Mouse (Mus musculus) frontal cortex, postnatal 14 days (tissue): ENCODE results near the gene Hoxb7.

Source experiments
- DNase-seq, 2 experiments: peaks; one replicate each; pipeline ENCODE4 v3.0.0; 2022; ENCODE audit warnings: low spot score in 2 of 2

Hoxb7 gene

GRCm38 (mm10) chr11:96285771-96286738 is at the start of gene Hoxb7:
TSS of gene Hoxb7 (plus strand) at chr11:96286623.
- DNase-seq, result no peak

- peak in 1 of 2 experiments; percentile 31 for DNase-seq
Measured at GRCm38 (mm10) chr11:96240211-96240610, 46.2 kb upstream of the Hoxb7 start.

GRCm38 (mm10) chr11:96250901-96251300 is 35.5 kb upstream of the Hoxb7 start:
- DNase-seq, result no peak

- DNase-seq, result no peak
Measured at GRCm38 (mm10) chr11:96251480-96252031, 34.9 kb upstream of the Hoxb7 start.

- no peak for DNase-seq
Measured at GRCm38 (mm10) chr11:96252541-96253120, 33.8 kb upstream of the Hoxb7 start.

GRCm38 (mm10) chr11:96254221-96254620 is 32.2 kb upstream of the Hoxb7 start:
- DNase-seq, result no peak

- no peak for DNase-seq
Measured at GRCm38 (mm10) chr11:96255111-96255995, 31.1 kb upstream of the Hoxb7 start.

GRCm38 (mm10) chr11:96255996-96256445 is 30.4 kb upstream of the Hoxb7 start:
- DNase-seq, result no peak

GRCm38 (mm10) chr11:96257141-96257540 is 29.3 kb upstream of the Hoxb7 start:
- DNase-seq, result no peak

GRCm38 (mm10) chr11:96259038-96259437 is 27.4 kb upstream of the Hoxb7 start:
- no peak for DNase-seq

GRCm38 (mm10) chr11:96259511-96259910 is 26.9 kb upstream of the Hoxb7 start:
- DNase-seq, result no peak

GRCm38 (mm10) chr11:96260310-96260970 is 26.0 kb upstream of the Hoxb7 start:
- DNase-seq, result no peak

- no peak for DNase-seq
Measured at GRCm38 (mm10) chr11:96261323-96261890, 25.0 kb upstream of the Hoxb7 start.

- no peak for DNase-seq
Measured at GRCm38 (mm10) chr11:96262262-96262830, 24.1 kb upstream of the Hoxb7 start.

GRCm38 (mm10) chr11:96263636-96264389 is 22.6 kb upstream of the Hoxb7 start:
- no peak for DNase-seq

GRCm38 (mm10) chr11:96264390-96265020 is 21.9 kb upstream of the Hoxb7 start:
- DNase-seq, result no peak

- no peak for DNase-seq
Measured at GRCm38 (mm10) chr11:96265954-96266353, 20.5 kb upstream of the Hoxb7 start.

GRCm38 (mm10) chr11:96267021-96267920 is 19.2 kb upstream of the Hoxb7 start:
- no peak for DNase-seq
